ENCODE assay signal across 14 mouse cellular contexts in genomic region chr17:87958283-87958682, GRCm38 (mm10). TPM values are rescaled to one million over a fixed set of nuclear protein-coding genes. Genes with fewer than 3 reads are reported as not detected.
DNase-seq lines count a peak whose midpoint lies in the region; ATAC-seq lines count a peak whose summit lies in the region.
"Had no signal": no experiment of that assay in that cellular context is flagged by ENCODE, and none has a peak within 500 bp of the region (broad histone marks: within the 10 kb centered on the region; RNA-seq: fewer than 3 reads in every experiment).

No protein-coding gene starts in this region.

- no peak overlapping the region for H3K9ac ChIP-seq in kidney, embryonic 14.5 days (ENCODE audit: low read depth, low read length)
- no peak overlapping the region for H3K9ac ChIP-seq in midbrain, embryonic 13.5 days (replicated peaks)
- H3K9ac ChIP-seq: hindbrain, embryonic 15.5 days had no signal

- DNase-seq in adrenal gland, postnatal 10 days = peak; percentile 26
- DNase-seq in adrenal gland, adult (ENCODE audit: inconsistent age in 2 of 2, low spot score in 1 of 2) = no peak
- DNase-seq in kidney, postnatal 4 days = peak; percentile 19 to 25
- DNase-seq in A20 (ENCODE audit: low read depth, low spot score) = peak; percentile 59
- DNase-seq in urinary bladder, postnatal 4 days (ENCODE audit: low spot score in 2 of 2) = no peak
- DNase-seq: gastrocnemius, postnatal 36 days; lung, postnatal 14 days had no signal

- no peaks in the 10 kb centered on the region for H3K9me3 ChIP-seq in kidney, embryonic 14.5 days (ENCODE audit: control insufficient read depth, low read length)
- peaks cover 5% of the 10 kb centered on the region; the same call in 1 of the 2 replicates for H3K9me3 ChIP-seq in midbrain, embryonic 13.5 days
- H3K9me3 ChIP-seq: hindbrain, embryonic 15.5 days had no signal

- no peaks in the 10 kb centered on the region for H3K36me3 ChIP-seq in kidney, embryonic 14.5 days (ENCODE audit: control insufficient read depth, insufficient read depth, low read length)
- H3K36me3 ChIP-seq in midbrain, embryonic 13.5 days = no peaks in the 10 kb centered on the region
- H3K36me3 ChIP-seq: hindbrain, embryonic 15.5 days had no signal

- H3K4me3 ChIP-seq in kidney, embryonic 14.5 days (ENCODE audit: low read length) = no peak overlapping the region
- H3K4me3 ChIP-seq in midbrain, embryonic 13.5 days (replicated peaks) = no peak overlapping the region
- H3K4me3 ChIP-seq: hindbrain, embryonic 15.5 days had no signal

- WGBS in kidney, embryonic 14.5 days = 69% methylated on average over 8 of the region's 8 CpGs
- 71% methylated on average over 8 of the region's 8 CpGs for WGBS in midbrain, embryonic 13.5 days

- H3K4me1 ChIP-seq in kidney, embryonic 14.5 days (ENCODE audit: control insufficient read depth, insufficient read depth, low read length) = no peaks in the 10 kb centered on the region
- no peaks in the 10 kb centered on the region for H3K4me1 ChIP-seq in midbrain, embryonic 13.5 days (replicated peaks)
- H3K4me1 ChIP-seq: hindbrain, embryonic 15.5 days had no signal

- H3K27me3 ChIP-seq in kidney, embryonic 14.5 days (ENCODE audit: control insufficient read depth, insufficient read depth, low read length) = no peaks in the 10 kb centered on the region
- no peaks in the 10 kb centered on the region for H3K27me3 ChIP-seq in midbrain, embryonic 13.5 days
- H3K27me3 ChIP-seq: hindbrain, embryonic 15.5 days had no signal

- ATAC-seq in kidney, embryonic 14.5 days (ENCODE audit: low FRiP score, low TSS enrichment) = no peak
- peak; percentile 52 for ATAC-seq in megakaryocyte-erythroid progenitor cell, adult 5-6 weeks (replicated peaks; ENCODE audit: low FRiP score, low TSS enrichment, poor library complexity, severe bottlenecking)
- ATAC-seq in midbrain, embryonic 13.5 days = no peak

- no peak overlapping the region for H3K27ac ChIP-seq in kidney, embryonic 14.5 days (ENCODE audit: low read depth, low read length)
- no peak overlapping the region for H3K27ac ChIP-seq in midbrain, embryonic 13.5 days
- H3K27ac ChIP-seq: hindbrain, embryonic 15.5 days had no signal

- H3K4me2 ChIP-seq in kidney, embryonic 14.5 days (replicated peaks; ENCODE audit: low read depth, low read length) = no peak overlapping the region
- no peak overlapping the region for H3K4me2 ChIP-seq in midbrain, embryonic 13.5 days (replicated peaks)
- H3K4me2 ChIP-seq: hindbrain, embryonic 15.5 days had no signal

RNA-seq across cellular contexts. Expression of gene Msh6, which starts 16.6 kb away (rescaled TPM):
- total RNA-seq in adrenal gland, postnatal 10 days (2021) = 10 to 100 TPM; 18.9 to 23.8 TPM
- polyA plus RNA-seq in kidney, embryonic 14.5 days (2014; fragmentation: Nextera tagmentation; extraction: Ambion mirVana) = 35.6 and 70.6 TPM in 2 replicates
- total RNA-seq in megakaryocyte-erythroid progenitor cell, adult 5-6 weeks (2014; fragmentation: Nextera tagmentation) = 75.4 and 77.6 TPM in 2 replicates
- total RNA-seq in megakaryocyte-erythroid progenitor cell, adult 5-6 weeks (2017) = 138 and 149 TPM in 2 replicates
- 37.3 and 38.2 TPM in 2 replicates for polyA plus RNA-seq in midbrain, embryonic 13.5 days (2015; fragmentation: Nextera tagmentation; extraction: Ambion mirVana)

RNA-seq across cellular contexts. Expression of gene Rpl36-ps4, which starts 37.5 kb away (rescaled TPM):
- not detected for total RNA-seq in adrenal gland, postnatal 10 days (2021)
- polyA plus RNA-seq in kidney, embryonic 14.5 days (2014; fragmentation: Nextera tagmentation; extraction: Ambion mirVana) = not detected in 2 replicates
- total RNA-seq in megakaryocyte-erythroid progenitor cell, adult 5-6 weeks (2014; fragmentation: Nextera tagmentation) = not detected in 2 replicates
- not detected in 2 replicates for total RNA-seq in megakaryocyte-erythroid progenitor cell, adult 5-6 weeks (2017)
- not detected in 2 replicates for polyA plus RNA-seq in midbrain, embryonic 13.5 days (2015; fragmentation: Nextera tagmentation; extraction: Ambion mirVana)
- total RNA-seq: adrenal gland, postnatal 25 days; gastrocnemius, postnatal 36 days; left cerebral cortex, adult 18-20 months had no signal
- polyA plus RNA-seq: hindbrain, embryonic 15.5 days; neural tube, embryonic 14.5 days had no signal

Comparison
In these comparisons a context has a peak if more than half of its experiments do, and no peak if none do; other contexts are left out.
1. DNase-seq: peak in adrenal gland, postnatal 10 days (single experiment), kidney, postnatal 4 days (2 of 2) and A20 (single experiment); none in adrenal gland, adult (0 of 2) and urinary bladder, postnatal 4 days (0 of 2).